Mouse (Mus musculus) MEL (cell line): ENCODE measurements around the gene Traf1. TPM values are rescaled to one million over a fixed set of nuclear protein-coding genes. Genes with fewer than 3 reads are reported as not detected.

Source experiments
- DNase-seq: peaks from one replicate; pipeline ENCODE4 v3.0.0; 2011; ENCODE audit warnings: low read depth, low spot score
- H3K27ac ChIP-seq: 2 replicates; pipeline ENCODE4 v1.5.1; 2012; ENCODE audit warnings: low read depth, mild to moderate bottlenecking, control low read depth, low read length, moderate library complexity; ENCODE audit not compliant: control insufficient read depth
- H3K27me3 ChIP-seq, 2 experiments: fragments of 150-350 bp in 1 of 2; sonication (generic) in 1 of 2; 2 replicates each; pipeline ENCODE4 v1.6.1; 2012; ENCODE audit warnings: low read length in 2 of 2, mild to moderate bottlenecking in 2 of 2, improper control_type of control experiment in 1 of 2, moderate library complexity in 1 of 2; ENCODE audit not compliant: insufficient read depth in 2 of 2, control insufficient read depth in 1 of 2
- H3K36me3 ChIP-seq, 2 experiments: 2 replicates each; pipeline ENCODE4 v1.6.1; 2012 to 2014; ENCODE audit warnings: low read length in 2 of 2, improper control_type of control experiment in 1 of 2, inconsistent platforms in 1 of 2, mild to moderate bottlenecking in 1 of 2; ENCODE audit not compliant: insufficient read depth in 2 of 2, control insufficient read depth in 1 of 2
- H3K4me1 ChIP-seq, 2 experiments: fragments of 150-350 bp in 1 of 2; sonication (generic) in 1 of 2; 2 replicates each; pipeline ENCODE4 v1.6.1; 2012; ENCODE audit warnings: low read length in 2 of 2, improper control_type of control experiment in 1 of 2, mild to moderate bottlenecking in 1 of 2; ENCODE audit not compliant: insufficient read depth in 2 of 2, control insufficient read depth in 1 of 2
- H3K4me3 ChIP-seq, 2 experiments: fragments of 150-350 bp in 1 of 2; sonication (generic) in 1 of 2; 2 replicates each; pipeline ENCODE4 v1.5.1; 2012; ENCODE audit warnings: low read depth in 2 of 2, low read length in 2 of 2, mild to moderate bottlenecking in 2 of 2, moderate library complexity in 2 of 2, control low read depth in 1 of 2, improper control_type of control experiment in 1 of 2; ENCODE audit not compliant: control insufficient read depth in 1 of 2, insufficient read depth in 1 of 2
- H3K79me2 ChIP-seq: 2 replicates; pipeline ENCODE4 v1.6.1; 2012; ENCODE audit warnings: mild to moderate bottlenecking, low read length, moderate library complexity; ENCODE audit not compliant: control insufficient read depth, poor library complexity, insufficient read depth
- H3K9ac ChIP-seq: 2 replicates; pipeline ENCODE4 v1.6.1; 2012; ENCODE audit warnings: low read depth, mild to moderate bottlenecking, control low read depth, low read length, moderate library complexity; ENCODE audit not compliant: control insufficient read depth, poor library complexity, severe bottlenecking
- H3K9me3 ChIP-seq: fragments of 150-350 bp; sonication (generic); replicated peaks from 2 replicates; pipeline ENCODE4 v1.6.1; 2012; ENCODE audit warnings: mild to moderate bottlenecking, low read length, improper control_type of control experiment, moderate library complexity; ENCODE audit not compliant: insufficient read depth
- BHLHE40 ChIP-seq: IDR thresholded peaks from 2 replicates; pipeline ENCODE4 v1.6.1; 2012; ENCODE audit warnings: low read depth, mild to moderate bottlenecking, inconsistent platforms, low read length, improper control_type of control experiment, borderline replicate concordance
- CHD1 ChIP-seq: IDR thresholded peaks from 2 replicates; pipeline ENCODE4 v1.6.1; 2012; ENCODE audit warnings: low read depth, mild to moderate bottlenecking, inconsistent platforms, low read length, improper control_type of control experiment
- CHD2 ChIP-seq: IDR thresholded peaks from 2 replicates; pipeline ENCODE4 v1.6.1; 2011; ENCODE audit warnings: low read length, improper control_type of control experiment
- E2F4 ChIP-seq: IDR thresholded peaks from 2 replicates; pipeline ENCODE4 v1.6.1; 2011; ENCODE audit warnings: low read depth, low read length, improper control_type of control experiment, borderline replicate concordance
- EP300 ChIP-seq, 2 experiments: IDR thresholded peaks; 2 replicates each; pipeline ENCODE4 v1.6.1; 2011; ENCODE audit warnings: improper control_type of control experiment in 2 of 2, low read length in 2 of 2, low read depth in 1 of 2, mild to moderate bottlenecking in 1 of 2
- GABPA ChIP-seq: IDR thresholded peaks from 2 replicates; pipeline ENCODE4 v1.6.1; 2012; ENCODE audit warnings: low read depth, mild to moderate bottlenecking, inconsistent platforms, low read length, improper control_type of control experiment, moderate library complexity
- GATA1 ChIP-seq: IDR thresholded peaks from 2 replicates; pipeline ENCODE4 v1.6.1; 2011; ENCODE audit warnings: low read depth, low read length, improper control_type of control experiment
- KAT2A ChIP-seq: conservative IDR thresholded peaks from 2 replicates; pipeline ENCODE4 v1.6.1; 2012; ENCODE audit warnings: low read depth, low read length, improper control_type of control experiment, inconsistent platforms
- MAFK ChIP-seq: IDR thresholded peaks from 2 replicates; pipeline ENCODE4 v1.6.1; 2011; ENCODE audit warnings: low read depth, mild to moderate bottlenecking, low read length, improper control_type of control experiment, borderline replicate concordance
- MAX ChIP-seq: IDR thresholded peaks from 2 replicates; pipeline ENCODE4 v1.6.1; 2011; ENCODE audit warnings: low read length, improper control_type of control experiment
- MAZ ChIP-seq: IDR thresholded peaks from 2 replicates; pipeline ENCODE4 v1.6.1; 2012; ENCODE audit warnings: low read depth, mild to moderate bottlenecking, inconsistent platforms, low read length, improper control_type of control experiment
- MXI1 ChIP-seq: IDR thresholded peaks from 2 replicates; pipeline ENCODE4 v1.6.1; 2011; ENCODE audit warnings: mild to moderate bottlenecking, low read depth, low read length, improper control_type of control experiment
- MYB ChIP-seq: IDR thresholded peaks from 2 replicates; pipeline ENCODE4 v1.6.1; 2011; ENCODE audit warnings: mild to moderate bottlenecking, low read depth, low read length, improper control_type of control experiment
- MYC ChIP-seq: IDR thresholded peaks from 2 replicates; pipeline ENCODE4 v1.6.1; 2011; ENCODE audit warnings: low read depth, mild to moderate bottlenecking, low read length, improper control_type of control experiment, moderate library complexity
- NELFE ChIP-seq: IDR thresholded peaks from 2 replicates; pipeline ENCODE4 v1.6.1; 2011; ENCODE audit warnings: low read depth, low read length, improper control_type of control experiment
- POLR2A ChIP-seq, 2 experiments: IDR thresholded peaks; 2 replicates each; pipeline ENCODE4 v1.6.1; 2011 to 2012; ENCODE audit warnings: low read length in 2 of 2, mild to moderate bottlenecking in 2 of 2, control low read depth in 1 of 2, improper control_type of control experiment in 1 of 2, low read depth in 1 of 2, moderate library complexity in 1 of 2; ENCODE audit not compliant: control insufficient read depth in 1 of 2, insufficient read depth in 1 of 2, poor library complexity in 1 of 2
- POLR2AphosphoS5 ChIP-seq: IDR thresholded peaks from 2 replicates; pipeline ENCODE4 v1.6.1; 2012; ENCODE audit warnings: low read depth, borderline replicate concordance, mild to moderate bottlenecking, inconsistent platforms, low read length, moderate library complexity, mixed read lengths
- RAD21 ChIP-seq: IDR thresholded peaks from 2 replicates; pipeline ENCODE4 v1.6.1; 2011; ENCODE audit warnings: mild to moderate bottlenecking, low read depth, low read length, improper control_type of control experiment
- USF2 ChIP-seq, 2 experiments: IDR thresholded peaks; 2 replicates each; pipeline ENCODE4 v1.6.1; 2011 to 2012; ENCODE audit warnings: improper control_type of control experiment in 2 of 2, low read length in 2 of 2, borderline replicate concordance in 1 of 2, inconsistent platforms in 1 of 2, low read depth in 1 of 2, mild to moderate bottlenecking in 1 of 2; ENCODE audit not compliant: insufficient read depth in 1 of 2
- ZC3H11A ChIP-seq: IDR thresholded peaks from 2 replicates; pipeline ENCODE4 v1.6.1; 2012; ENCODE audit warnings: low read depth, mild to moderate bottlenecking, inconsistent platforms, low read length, improper control_type of control experiment
- ZMIZ1 ChIP-seq: IDR thresholded peaks from 2 replicates; pipeline ENCODE4 v1.6.1; 2012; ENCODE audit warnings: low read depth, mild to moderate bottlenecking, inconsistent platforms, low read length, improper control_type of control experiment, moderate library complexity
- ZNF384 ChIP-seq: IDR thresholded peaks from 2 replicates; pipeline ENCODE4 v1.6.1; 2012; ENCODE audit warnings: low read depth, mild to moderate bottlenecking, inconsistent platforms, low read length, improper control_type of control experiment
- polyA plus RNA-seq, 2 experiments: library from polyadenylated mRNA; stranded (reverse) in 1 of 2; unstranded in 1 of 2; fragments of >175 nt in 1 of 2; fragments of >200 nt in 1 of 2; gene quantifications; 2 replicates each; pipeline versions ENCODE4 v1.2.1 to v1.2.4; 2012; ENCODE audit warnings: low replicate concordance in 2 of 2, low read depth in 1 of 2; ENCODE audit not compliant: insufficient read length in 2 of 2, insufficient read depth in 1 of 2, missing spikeins in 1 of 2
- total RNA-seq: library from RNA; depleted of rRNA; stranded (reverse); fragments of 300-350 nt; gene quantifications from 2 replicates; pipeline ENCODE4 v1.2.3, GENCODE M21; 2012

The Traf1 gene
- total and polyA plus RNA-seq, 3 experiments = 0.03 to 0.04 TPM; not detected in 1

GRCm38 (mm10) chr2:34992729-34993695 lies 31.4 kb upstream of the Traf1 start:
- Histone ChIP-seq H3K4me1 (no peaks in the 10 kb centered on the region), H3K9ac (no peak overlapping the region), H3K9me3 (no peaks in the 10 kb centered on the region), H3K27me3 (peaks cover 14 to 15% of the 10 kb centered on the region in 2 experiments), H3K27ac (no peak overlapping the region), H3K36me3 (no peaks in the 10 kb centered on the region), H3K79me2 (no peaks in the 10 kb centered on the region), H3K4me3 (no peak overlapping the region)
- DNase-seq = no peak
- TF ChIP-seq USF2 (IDR thresholded peaks at IDR 0.05; ENCODE audit: borderline replicate concordance in 1 of 2, insufficient read depth in 1 of 2, low read depth in 1 of 2, low read length in 2 of 2) (no peak), EP300 (IDR thresholded peaks at IDR 0.05; ENCODE audit: low read depth in 1 of 2, low read length in 2 of 2) (no peak), MYB (no peak), MXI1 (no peak), MAZ (no peak), KAT2A (no peak), POLR2A (IDR thresholded peaks at IDR 0.05; ENCODE audit: control insufficient read depth in 1 of 2, insufficient read depth in 1 of 2, low read depth in 1 of 2, low read length in 2 of 2, poor library complexity in 1 of 2) (no peak), MAX (no peak), POLR2AphosphoS5 (no peak), BHLHE40 (no peak), CHD2 (no peak), ZC3H11A (no peak), NELFE (no peak), GABPA (no peak)

- Histone ChIP-seq H3K9ac (no peak overlapping the region), H3K79me2 (no peaks in the 10 kb centered on the region), H3K27ac (no peak overlapping the region), H3K36me3 (no peaks in the 10 kb centered on the region), H3K4me1 (no peaks in the 10 kb centered on the region), H3K27me3 (peaks cover 14 to 15% of the 10 kb centered on the region in 2 experiments), H3K9me3 (no peaks in the 10 kb centered on the region), H3K4me3 (no peak overlapping the region)
- TF ChIP-seq ZNF384 (no peak), RAD21 (no peak), E2F4 (no peak), GATA1 (no peak), EP300 (IDR thresholded peaks at IDR 0.05; ENCODE audit: low read depth in 1 of 2, low read length in 2 of 2) (no peak), MYC (no peak), MAFK (no peak), GABPA (no peak), POLR2A (IDR thresholded peaks at IDR 0.05; ENCODE audit: control insufficient read depth in 1 of 2, insufficient read depth in 1 of 2, low read depth in 1 of 2, low read length in 2 of 2, poor library complexity in 1 of 2) (no peak), CHD1 (no peak), ZMIZ1 (no peak)
- DNase-seq = no peak
These were observed 30.4 kb upstream of the Traf1 start for GRCm38 (mm10) chr2:34991966-34992365.
